Mouse (Mus musculus) MEL (cell line): ENCODE results near the gene Lrtm2. TPM values are rescaled to one million over a fixed set of nuclear protein-coding genes. Genes with fewer than 3 reads are reported as not detected.

Source experiments
- DNase-seq: peaks from one replicate; pipeline ENCODE4 v3.0.0; 2011; ENCODE audit warnings: low read depth, low spot score
- H3K27ac ChIP-seq: 2 replicates; pipeline ENCODE4 v1.5.1; 2012; ENCODE audit warnings: low read depth, mild to moderate bottlenecking, control low read depth, low read length, moderate library complexity; ENCODE audit not compliant: control insufficient read depth
- H3K27me3 ChIP-seq, 2 experiments: fragments of 150-350 bp in 1 of 2; sonication (generic) in 1 of 2; 2 replicates each; pipeline ENCODE4 v1.6.1; 2012; ENCODE audit warnings: low read length in 2 of 2, mild to moderate bottlenecking in 2 of 2, improper control_type of control experiment in 1 of 2, moderate library complexity in 1 of 2; ENCODE audit not compliant: insufficient read depth in 2 of 2, control insufficient read depth in 1 of 2
- H3K36me3 ChIP-seq, 2 experiments: 2 replicates each; pipeline ENCODE4 v1.6.1; 2012 to 2014; ENCODE audit warnings: low read length in 2 of 2, improper control_type of control experiment in 1 of 2, inconsistent platforms in 1 of 2, mild to moderate bottlenecking in 1 of 2; ENCODE audit not compliant: insufficient read depth in 2 of 2, control insufficient read depth in 1 of 2
- H3K4me1 ChIP-seq, 2 experiments: fragments of 150-350 bp in 1 of 2; sonication (generic) in 1 of 2; 2 replicates each; pipeline ENCODE4 v1.6.1; 2012; ENCODE audit warnings: low read length in 2 of 2, improper control_type of control experiment in 1 of 2, mild to moderate bottlenecking in 1 of 2; ENCODE audit not compliant: insufficient read depth in 2 of 2, control insufficient read depth in 1 of 2
- H3K4me3 ChIP-seq, 2 experiments: fragments of 150-350 bp in 1 of 2; sonication (generic) in 1 of 2; 2 replicates each; pipeline ENCODE4 v1.5.1; 2012; ENCODE audit warnings: low read depth in 2 of 2, low read length in 2 of 2, mild to moderate bottlenecking in 2 of 2, moderate library complexity in 2 of 2, control low read depth in 1 of 2, improper control_type of control experiment in 1 of 2; ENCODE audit not compliant: control insufficient read depth in 1 of 2, insufficient read depth in 1 of 2
- H3K79me2 ChIP-seq: 2 replicates; pipeline ENCODE4 v1.6.1; 2012; ENCODE audit warnings: mild to moderate bottlenecking, low read length, moderate library complexity; ENCODE audit not compliant: control insufficient read depth, poor library complexity, insufficient read depth
- H3K9ac ChIP-seq: 2 replicates; pipeline ENCODE4 v1.6.1; 2012; ENCODE audit warnings: low read depth, mild to moderate bottlenecking, control low read depth, low read length, moderate library complexity; ENCODE audit not compliant: control insufficient read depth, poor library complexity, severe bottlenecking
- H3K9me3 ChIP-seq: fragments of 150-350 bp; sonication (generic); replicated peaks from 2 replicates; pipeline ENCODE4 v1.6.1; 2012; ENCODE audit warnings: mild to moderate bottlenecking, low read length, improper control_type of control experiment, moderate library complexity; ENCODE audit not compliant: insufficient read depth
- CHD1 ChIP-seq: IDR thresholded peaks from 2 replicates; pipeline ENCODE4 v1.6.1; 2012; ENCODE audit warnings: low read depth, mild to moderate bottlenecking, inconsistent platforms, low read length, improper control_type of control experiment
- CTCF ChIP-seq, 3 experiments: IDR thresholded peaks in 2 of 3; conservative IDR thresholded peaks in 1 of 3; 2 replicates each; pipeline ENCODE4 v1.5.1; 2011 to 2012; ENCODE audit warnings: low read length in 3 of 3, low read depth in 2 of 3, mild to moderate bottlenecking in 2 of 3, improper control_type of control experiment in 1 of 3, inconsistent platforms in 1 of 3, mixed read lengths in 1 of 3, moderate library complexity in 1 of 3; ENCODE audit not compliant: control insufficient read depth in 1 of 3, insufficient read depth in 1 of 3, poor library complexity in 1 of 3, severe bottlenecking in 1 of 3
- E2F4 ChIP-seq: IDR thresholded peaks from 2 replicates; pipeline ENCODE4 v1.6.1; 2011; ENCODE audit warnings: low read depth, low read length, improper control_type of control experiment, borderline replicate concordance
- ELF1 ChIP-seq: IDR thresholded peaks from 2 replicates; pipeline ENCODE4 v1.6.1; 2014; ENCODE audit warnings: low read depth, mild to moderate bottlenecking, inconsistent platforms, low read length, improper control_type of control experiment, moderate library complexity
- ETS1 ChIP-seq: IDR thresholded peaks from 2 replicates; pipeline ENCODE4 v1.6.1; 2012; ENCODE audit warnings: low read depth, mild to moderate bottlenecking, inconsistent platforms, low read length, improper control_type of control experiment, moderate library complexity
- GABPA ChIP-seq: IDR thresholded peaks from 2 replicates; pipeline ENCODE4 v1.6.1; 2012; ENCODE audit warnings: low read depth, mild to moderate bottlenecking, inconsistent platforms, low read length, improper control_type of control experiment, moderate library complexity
- HCFC1 ChIP-seq: IDR thresholded peaks from 2 replicates; pipeline ENCODE4 v1.6.1; 2012; ENCODE audit warnings: low read depth, mild to moderate bottlenecking, inconsistent platforms, low read length, improper control_type of control experiment, moderate library complexity
- KAT2A ChIP-seq: conservative IDR thresholded peaks from 2 replicates; pipeline ENCODE4 v1.6.1; 2012; ENCODE audit warnings: low read depth, low read length, improper control_type of control experiment, inconsistent platforms
- MAFK ChIP-seq: IDR thresholded peaks from 2 replicates; pipeline ENCODE4 v1.6.1; 2011; ENCODE audit warnings: low read depth, mild to moderate bottlenecking, low read length, improper control_type of control experiment, borderline replicate concordance
- MAX ChIP-seq: IDR thresholded peaks from 2 replicates; pipeline ENCODE4 v1.6.1; 2011; ENCODE audit warnings: low read length, improper control_type of control experiment
- MAZ ChIP-seq: IDR thresholded peaks from 2 replicates; pipeline ENCODE4 v1.6.1; 2012; ENCODE audit warnings: low read depth, mild to moderate bottlenecking, inconsistent platforms, low read length, improper control_type of control experiment
- MEF2A ChIP-seq: IDR thresholded peaks from 2 replicates; pipeline ENCODE4 v1.6.1; 2014; ENCODE audit warnings: low read depth, mild to moderate bottlenecking, inconsistent platforms, low read length, improper control_type of control experiment; ENCODE audit not compliant: poor library complexity, insufficient replicate concordance, severe bottlenecking; ENCODE audit errors: extremely low read depth
- MYB ChIP-seq: IDR thresholded peaks from 2 replicates; pipeline ENCODE4 v1.6.1; 2011; ENCODE audit warnings: mild to moderate bottlenecking, low read depth, low read length, improper control_type of control experiment
- MYC ChIP-seq: IDR thresholded peaks from 2 replicates; pipeline ENCODE4 v1.6.1; 2011; ENCODE audit warnings: low read depth, mild to moderate bottlenecking, low read length, improper control_type of control experiment, moderate library complexity
- NELFE ChIP-seq: IDR thresholded peaks from 2 replicates; pipeline ENCODE4 v1.6.1; 2011; ENCODE audit warnings: low read depth, low read length, improper control_type of control experiment
- SIN3A ChIP-seq: IDR thresholded peaks from 2 replicates; pipeline ENCODE4 v1.6.1; 2012; ENCODE audit warnings: low read length, improper control_type of control experiment, inconsistent platforms
- SMC3 ChIP-seq: IDR thresholded peaks from 2 replicates; pipeline ENCODE4 v1.6.1; 2011; ENCODE audit warnings: low read depth, low read length, improper control_type of control experiment
- TAL1 ChIP-seq: IDR thresholded peaks from 2 replicates; pipeline ENCODE4 v1.6.1; 2012; ENCODE audit warnings: mild to moderate bottlenecking, inconsistent platforms, low read length, moderate library complexity, mixed read lengths
- TBP ChIP-seq: IDR thresholded peaks from 2 replicates; pipeline ENCODE4 v1.8.0; 2011; ENCODE audit warnings: low read depth, low read length, improper control_type of control experiment
- USF1 ChIP-seq: IDR thresholded peaks from 2 replicates; pipeline ENCODE4 v1.6.1; 2014; ENCODE audit warnings: low read depth, mild to moderate bottlenecking, inconsistent platforms, low read length, improper control_type of control experiment, moderate library complexity
- USF2 ChIP-seq, 2 experiments: IDR thresholded peaks; 2 replicates each; pipeline ENCODE4 v1.6.1; 2011 to 2012; ENCODE audit warnings: improper control_type of control experiment in 2 of 2, low read length in 2 of 2, borderline replicate concordance in 1 of 2, inconsistent platforms in 1 of 2, low read depth in 1 of 2, mild to moderate bottlenecking in 1 of 2; ENCODE audit not compliant: insufficient read depth in 1 of 2
- ZKSCAN1 ChIP-seq: IDR thresholded peaks from 2 replicates; pipeline ENCODE4 v1.6.1; 2012; ENCODE audit warnings: low read depth, mild to moderate bottlenecking, inconsistent platforms, low read length, improper control_type of control experiment, moderate library complexity
- ZMIZ1 ChIP-seq: IDR thresholded peaks from 2 replicates; pipeline ENCODE4 v1.6.1; 2012; ENCODE audit warnings: low read depth, mild to moderate bottlenecking, inconsistent platforms, low read length, improper control_type of control experiment, moderate library complexity
- polyA plus RNA-seq, 2 experiments: library from polyadenylated mRNA; stranded (reverse) in 1 of 2; unstranded in 1 of 2; fragments of >175 nt in 1 of 2; fragments of >200 nt in 1 of 2; gene quantifications; 2 replicates each; pipeline versions ENCODE4 v1.2.1 to v1.2.4; 2012; ENCODE audit warnings: low replicate concordance in 2 of 2, low read depth in 1 of 2; ENCODE audit not compliant: insufficient read length in 2 of 2, insufficient read depth in 1 of 2, missing spikeins in 1 of 2
- total RNA-seq: library from RNA; depleted of rRNA; stranded (reverse); fragments of 300-350 nt; gene quantifications from 2 replicates; pipeline ENCODE4 v1.2.3, GENCODE M21; 2012

The Lrtm2 gene
- total and polyA plus RNA-seq, 3 experiments, result not detected

DNA sequence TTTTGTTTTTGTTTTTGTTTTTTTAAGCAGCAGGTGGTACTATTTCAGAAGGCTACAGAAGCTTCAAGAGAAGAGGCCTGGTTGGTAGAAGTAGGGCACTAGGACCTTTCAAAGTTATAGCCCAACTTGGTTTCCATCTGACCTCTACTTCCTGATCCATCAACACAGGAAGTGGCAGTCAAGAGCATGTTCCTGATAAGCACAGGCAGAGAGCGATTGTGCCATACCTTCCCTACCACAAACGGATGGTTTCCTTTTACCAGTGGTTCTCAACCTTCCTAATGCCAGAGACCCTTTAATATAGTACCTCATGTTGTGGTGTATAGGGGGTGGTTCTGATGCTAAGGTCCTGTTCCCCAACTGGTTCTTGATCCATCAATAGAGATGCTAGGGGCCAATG, 47.0 kb upstream of the Lrtm2 start (continued):
- TF ChIP-seq E2F4 (no peak), MAX (peak; percentile 54), ELF1 (peak; percentile 92), MAFK (no peak), MYB (peak; percentile 74), GABPA (no peak), CTCF (IDR thresholded peaks at IDR 0.05 in 2 of 3, conservative IDR thresholded peaks at IDR 0.05 in 1 of 3; ENCODE audit: control insufficient read depth in 1 of 3, insufficient read depth in 1 of 3, low read depth in 2 of 3, low read length in 3 of 3, poor library complexity in 1 of 3, severe bottlenecking in 1 of 3) (no peak), ETS1 (peak; percentile 86), ZKSCAN1 (no peak), USF1 (0 out of 2 replicates have a peak, but pooled peaks have one; percentile 2), SIN3A (peak; percentile 94), SMC3 (no peak), MYC (peak; percentile 80; the same call in 1 of the 2 replicates), NELFE (0 out of 2 replicates have a peak, but pooled peaks have one; percentile 28), KAT2A (no peak), CHD1 (no peak), TAL1 (peak; percentile 90), HCFC1 (peak; percentile 75), TBP (0 out of 2 replicates have a peak, but pooled peaks have one; percentile 31), MEF2A (no peak), MAZ (no peak), USF2 (IDR thresholded peaks at IDR 0.05; ENCODE audit: borderline replicate concordance in 1 of 2, insufficient read depth in 1 of 2, low read depth in 1 of 2, low read length in 2 of 2) (no peak), ZMIZ1 (0 out of 2 replicates have a peak, but pooled peaks have one; percentile 32)

- Histone ChIP-seq H3K36me3 (peaks cover 2 to 60% of the 10 kb centered on the region in 2 experiments), H3K4me3 (no peak overlapping the region), H3K27me3 (no peaks in the 10 kb centered on the region), H3K9ac (no peak overlapping the region), H3K9me3 (no peaks in the 10 kb centered on the region), H3K79me2 (peaks cover 20% of the 10 kb centered on the region), H3K4me1 (peaks cover 37 to 41% of the 10 kb centered on the region in 2 experiments), H3K27ac (no peak overlapping the region)
- peak in 2 of 3 experiments; percentile 22 to 34; a peak in 2 of 6 replicates for TF ChIP-seq CTCF (IDR thresholded peaks at IDR 0.05 in 2 of 3, conservative IDR thresholded peaks at IDR 0.05 in 1 of 3; ENCODE audit: control insufficient read depth in 1 of 3, insufficient read depth in 1 of 3, low read depth in 2 of 3, low read length in 3 of 3, poor library complexity in 1 of 3, severe bottlenecking in 1 of 3)
- no peak for TF ChIP-seq MAZ
- DNase-seq, result no peak
Measured at GRCm38 (mm10) chr6:119375035-119375434, 44.5 kb upstream of the Lrtm2 start.
